Mouse (Mus musculus): ENCODE results near the gene Wdr43.

Gene Wdr43

DNA sequence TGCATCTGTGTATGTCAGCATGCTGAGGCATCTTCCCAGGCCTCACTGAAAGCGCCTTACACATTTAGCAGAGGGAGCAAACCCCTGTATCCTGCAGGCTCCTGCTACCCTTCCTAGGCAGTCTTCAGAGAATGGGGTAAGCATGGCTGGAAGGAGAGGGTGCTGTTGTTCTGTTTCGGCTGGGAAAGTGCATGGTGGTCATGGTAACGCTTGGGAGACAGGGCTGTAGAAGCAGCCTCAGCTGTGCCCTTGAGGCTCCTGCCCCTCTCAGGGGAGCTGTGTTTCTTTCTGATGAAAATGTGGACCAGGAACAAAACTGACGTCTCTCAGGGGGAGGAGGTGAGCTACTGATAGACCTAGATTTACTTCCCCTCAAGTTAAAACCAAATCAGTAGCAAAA is 92.0 kb downstream of the Wdr43 start:
- no peak for DNase-seq

Data from cerebellum, adult 8-10 months (tissue).